Mouse (Mus musculus): Measurements from ENCODE around the gene Atrnl1. TPM values are rescaled to one million over a fixed set of nuclear protein-coding genes. Genes with fewer than 3 reads are reported as not detected.

Atrnl1 gene
- polyA plus RNA-seq, 1 experiment from 2014 or later = 5.6 TPM

GRCm38 (mm10) chr19:57767051-57767450 lies 156.2 kb downstream of the Atrnl1 start:
- WGBS = 89% methylated on average over 2 of the region's 2 CpGs
- Histone ChIP-seq H3K27ac (ENCODE audit: low read depth, low read length) (no peak overlapping the region), H3K4me2 (no peak overlapping the region), H3K9ac (ENCODE audit: low read length) (no peak overlapping the region), H3K4me1 (ENCODE audit: control insufficient read depth, insufficient read depth, low read length) (no peaks in the 10 kb centered on the region), H3K27me3 (ENCODE audit: control insufficient read depth, insufficient read depth, low read length) (no peaks in the 10 kb centered on the region), H3K9me3 (ENCODE audit: control insufficient read depth, low read length) (no peaks in the 10 kb centered on the region), H3K4me3 (ENCODE audit: low read depth, low read length) (no peak overlapping the region), H3K36me3 (ENCODE audit: control insufficient read depth, insufficient read depth, low read length) (no peaks in the 10 kb centered on the region)
- ATAC-seq (ENCODE audit: low FRiP score) (no peak), DNase-seq (ENCODE audit: low spot score, missing footprints) (no peak)

- no peak overlapping the region for H3K4me2 ChIP-seq
- H3K9ac ChIP-seq (ENCODE audit: low read length) = no peak overlapping the region
- H3K4me1 ChIP-seq (ENCODE audit: control insufficient read depth, insufficient read depth, low read length) = no peaks in the 10 kb centered on the region
- H3K36me3 ChIP-seq (ENCODE audit: control insufficient read depth, insufficient read depth, low read length) = no peaks in the 10 kb centered on the region
- H3K4me3 ChIP-seq (ENCODE audit: low read depth, low read length) = no peak overlapping the region
- no peaks in the 10 kb centered on the region for H3K9me3 ChIP-seq (ENCODE audit: control insufficient read depth, low read length)
- no peak overlapping the region for H3K27ac ChIP-seq (ENCODE audit: low read depth, low read length)
- no peak for DNase-seq (ENCODE audit: low spot score, missing footprints)
- no peak for ATAC-seq (ENCODE audit: low FRiP score)
- H3K27me3 ChIP-seq (ENCODE audit: control insufficient read depth, insufficient read depth, low read length) = no peaks in the 10 kb centered on the region
- 89% methylated on average over 11 of the region's 11 CpGs for WGBS
These were observed 157.8 kb downstream of the Atrnl1 start for GRCm38 (mm10) chr19:57768661-57769060.

GRCm38 (mm10) chr19:57782366-57783089 lies 171.7 kb downstream of the Atrnl1 start:
- Histone ChIP-seq H3K4me2 (no peak overlapping the region), H3K4me1 (ENCODE audit: control insufficient read depth, insufficient read depth, low read length) (no peaks in the 10 kb centered on the region), H3K9me3 (ENCODE audit: control insufficient read depth, low read length) (no peaks in the 10 kb centered on the region), H3K27me3 (ENCODE audit: control insufficient read depth, insufficient read depth, low read length) (no peaks in the 10 kb centered on the region), H3K36me3 (ENCODE audit: control insufficient read depth, insufficient read depth, low read length) (no peaks in the 10 kb centered on the region), H3K4me3 (ENCODE audit: low read depth, low read length) (no peak overlapping the region), H3K9ac (ENCODE audit: low read length) (no peak overlapping the region), H3K27ac (ENCODE audit: low read depth, low read length) (no peak overlapping the region)
- WGBS = 93% methylated on average over 3 of the region's 3 CpGs
- DNase-seq (ENCODE audit: low spot score, missing footprints) = no peak
- ATAC-seq (ENCODE audit: low FRiP score) = no peak

DNA sequence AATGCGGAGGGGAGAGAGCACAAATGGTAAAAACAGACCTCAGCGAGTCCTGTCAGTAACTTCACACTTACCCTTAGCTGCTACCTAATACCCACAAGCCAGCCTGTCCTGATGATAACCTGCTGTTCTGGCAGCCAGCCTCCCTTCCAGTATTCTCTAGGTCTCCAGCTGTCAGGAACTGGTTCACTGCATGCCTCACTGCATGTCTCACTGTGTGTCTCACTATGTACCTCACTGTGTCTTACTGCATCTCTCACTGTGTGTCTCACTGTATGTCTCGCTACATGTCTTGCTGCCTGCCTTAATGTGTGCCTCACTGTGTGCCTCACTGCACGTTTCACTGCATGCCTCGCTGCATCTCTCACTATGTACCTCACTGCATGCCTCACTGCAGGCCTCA lies 175.9 kb downstream of the Atrnl1 start:
- Histone ChIP-seq H3K9me3 (ENCODE audit: control insufficient read depth, low read length) (no peaks in the 10 kb centered on the region), H3K4me1 (ENCODE audit: control insufficient read depth, insufficient read depth, low read length) (no peaks in the 10 kb centered on the region), H3K36me3 (ENCODE audit: control insufficient read depth, insufficient read depth, low read length) (no peaks in the 10 kb centered on the region), H3K4me3 (ENCODE audit: low read depth, low read length) (no peak overlapping the region), H3K27ac (ENCODE audit: low read depth, low read length) (no peak overlapping the region), H3K4me2 (no peak overlapping the region), H3K27me3 (ENCODE audit: control insufficient read depth, insufficient read depth, low read length) (no peaks in the 10 kb centered on the region), H3K9ac (ENCODE audit: low read length) (no peak overlapping the region)
- no peak for ATAC-seq (ENCODE audit: low FRiP score)
- 72% methylated on average over 5 of the region's 5 CpGs for WGBS
- no peak for DNase-seq (ENCODE audit: low spot score, missing footprints)

- Histone ChIP-seq H3K27me3 (ENCODE audit: control insufficient read depth, insufficient read depth, low read length) (no peaks in the 10 kb centered on the region), H3K9ac (ENCODE audit: low read length) (no peak overlapping the region), H3K36me3 (ENCODE audit: control insufficient read depth, insufficient read depth, low read length) (no peaks in the 10 kb centered on the region), H3K4me1 (ENCODE audit: control insufficient read depth, insufficient read depth, low read length) (no peaks in the 10 kb centered on the region), H3K4me3 (ENCODE audit: low read depth, low read length) (no peak overlapping the region), H3K9me3 (ENCODE audit: control insufficient read depth, low read length) (no peaks in the 10 kb centered on the region), H3K27ac (ENCODE audit: low read depth, low read length) (no peak overlapping the region), H3K4me2 (no peak overlapping the region)
- WGBS = 93% methylated on average over 9 of the region's 9 CpGs
- no peak for ATAC-seq (ENCODE audit: low FRiP score)
- no peak for DNase-seq (ENCODE audit: low spot score, missing footprints)
These were observed 191.4 kb downstream of the Atrnl1 start for GRCm38 (mm10) chr19:57802207-57802606.

GRCm38 (mm10) chr19:57802771-57803482 lies 192.1 kb downstream of the Atrnl1 start:
- 89% methylated on average over 14 of the region's 14 CpGs for WGBS
- ATAC-seq (ENCODE audit: low FRiP score) = no peak
- no peak overlapping the region for H3K27ac ChIP-seq (ENCODE audit: low read depth, low read length)
- no peak overlapping the region for H3K4me3 ChIP-seq (ENCODE audit: low read depth, low read length)
- DNase-seq (ENCODE audit: low spot score, missing footprints) = no peak
- H3K9ac ChIP-seq (ENCODE audit: low read length) = no peak overlapping the region
- no peak overlapping the region for H3K4me2 ChIP-seq
- H3K27me3 ChIP-seq (ENCODE audit: control insufficient read depth, insufficient read depth, low read length) = no peaks in the 10 kb centered on the region
- no peaks in the 10 kb centered on the region for H3K36me3 ChIP-seq (ENCODE audit: control insufficient read depth, insufficient read depth, low read length)
- H3K9me3 ChIP-seq (ENCODE audit: control insufficient read depth, low read length) = no peaks in the 10 kb centered on the region
- H3K4me1 ChIP-seq (ENCODE audit: control insufficient read depth, insufficient read depth, low read length) = no peaks in the 10 kb centered on the region

DNA sequence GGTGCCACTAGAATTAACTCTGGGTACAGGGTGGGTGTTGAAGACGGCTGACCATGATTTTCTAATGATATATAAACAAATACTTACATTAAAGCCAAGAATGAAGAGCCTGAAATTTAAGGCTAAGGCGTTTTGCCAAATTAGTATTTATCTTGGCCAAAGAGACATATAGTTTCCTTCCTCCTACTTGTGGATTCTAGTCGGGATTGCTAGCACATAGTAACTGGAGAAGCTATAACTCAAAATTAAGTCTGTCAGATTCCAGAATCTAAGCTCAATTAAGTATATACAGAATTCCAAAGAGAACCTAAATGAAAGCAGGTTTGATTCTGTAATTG lies 192.6 kb downstream of the Atrnl1 start:
- DNase-seq (ENCODE audit: low spot score, missing footprints) (no peak), ATAC-seq (ENCODE audit: low FRiP score) (no peak)
- Histone ChIP-seq H3K4me2 (no peak overlapping the region), H3K36me3 (ENCODE audit: control insufficient read depth, insufficient read depth, low read length) (no peaks in the 10 kb centered on the region), H3K4me3 (ENCODE audit: low read depth, low read length) (no peak overlapping the region), H3K27me3 (ENCODE audit: control insufficient read depth, insufficient read depth, low read length) (no peaks in the 10 kb centered on the region), H3K27ac (ENCODE audit: low read depth, low read length) (no peak overlapping the region), H3K9ac (ENCODE audit: low read length) (no peak overlapping the region), H3K9me3 (ENCODE audit: control insufficient read depth, low read length) (no peaks in the 10 kb centered on the region), H3K4me1 (ENCODE audit: control insufficient read depth, insufficient read depth, low read length) (no peaks in the 10 kb centered on the region)
- 88% methylated on average over 3 of the region's 3 CpGs for WGBS

- no peak overlapping the region for H3K27ac ChIP-seq (ENCODE audit: low read depth, low read length)
- no peaks in the 10 kb centered on the region for H3K9me3 ChIP-seq (ENCODE audit: control insufficient read depth, low read length)
- H3K4me2 ChIP-seq = no peak overlapping the region
- DNase-seq (ENCODE audit: low spot score, missing footprints) = no peak
- 80% methylated on average over 2 of the region's 2 CpGs for WGBS
- no peak overlapping the region for H3K4me3 ChIP-seq (ENCODE audit: low read depth, low read length)
- no peak for ATAC-seq (ENCODE audit: low FRiP score)
- no peaks in the 10 kb centered on the region for H3K4me1 ChIP-seq (ENCODE audit: control insufficient read depth, insufficient read depth, low read length)
- H3K36me3 ChIP-seq (ENCODE audit: control insufficient read depth, insufficient read depth, low read length) = no peaks in the 10 kb centered on the region
- no peaks in the 10 kb centered on the region for H3K27me3 ChIP-seq (ENCODE audit: control insufficient read depth, insufficient read depth, low read length)
- H3K9ac ChIP-seq (ENCODE audit: low read length) = no peak overlapping the region
These were observed 197.5 kb downstream of the Atrnl1 start for GRCm38 (mm10) chr19:57808363-57808762.

DNA sequence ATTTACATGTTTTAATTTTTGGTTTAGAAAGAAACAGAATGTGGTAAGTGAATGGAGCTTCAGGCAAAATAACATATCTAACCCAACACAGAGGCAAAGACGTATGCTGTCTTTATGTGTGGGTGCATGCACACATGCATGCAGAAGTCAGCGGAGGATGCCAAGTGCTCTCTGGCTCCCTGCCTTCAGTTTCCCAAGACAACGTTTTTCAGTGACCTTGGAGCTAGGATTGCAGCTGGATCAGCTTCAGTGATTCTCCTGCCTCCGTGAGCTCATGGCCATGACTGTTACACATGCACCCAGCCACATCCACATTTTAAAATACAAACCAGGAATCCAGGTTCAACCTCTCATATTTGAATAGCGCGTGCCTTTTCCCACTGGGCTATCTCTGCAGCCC lies 203.5 kb downstream of the Atrnl1 start:
- Histone ChIP-seq H3K4me1 (ENCODE audit: control insufficient read depth, insufficient read depth, low read length) (no peaks in the 10 kb centered on the region), H3K4me3 (ENCODE audit: low read depth, low read length) (no peak overlapping the region), H3K4me2 (no peak overlapping the region), H3K9me3 (ENCODE audit: control insufficient read depth, low read length) (no peaks in the 10 kb centered on the region), H3K36me3 (ENCODE audit: control insufficient read depth, insufficient read depth, low read length) (no peaks in the 10 kb centered on the region), H3K9ac (ENCODE audit: low read length) (no peak overlapping the region), H3K27ac (ENCODE audit: low read depth, low read length) (no peak overlapping the region), H3K27me3 (ENCODE audit: control insufficient read depth, insufficient read depth, low read length) (no peaks in the 10 kb centered on the region)
- WGBS = 91% methylated on average over 6 of the region's 6 CpGs
- no peak for DNase-seq (ENCODE audit: low spot score, missing footprints)
- ATAC-seq (ENCODE audit: low FRiP score) = no peak
